In genomic region chr11:108948931-108949330, GRCm38 (mm10) we compare ENCODE assay signal across 17 mouse cellular contexts. TPM values are rescaled to one million over a fixed set of nuclear protein-coding genes. Genes with fewer than 3 reads are reported as not detected.
DNase-seq lines count a peak whose midpoint lies in the region; ATAC-seq and TF ChIP-seq lines count a peak whose summit lies in the region.
"Had no signal": no experiment of that assay in that cellular context is flagged by ENCODE, and none has a peak within 500 bp of the region (broad histone marks: within the 10 kb centered on the region; RNA-seq: fewer than 3 reads in every experiment).

No protein-coding gene starts in this region.

- H3K27me3 ChIP-seq in embryonic facial prominence, embryonic 14.5 days (replicated peaks; ENCODE audit: control insufficient read depth, insufficient read depth, low read length) = no peaks in the 10 kb centered on the region
- no peaks in the 10 kb centered on the region for H3K27me3 ChIP-seq in hindbrain, embryonic 14.5 days (ENCODE audit: control insufficient read depth, insufficient read depth, low read length)
- H3K27me3 ChIP-seq in midbrain, embryonic 15.5 days (replicated peaks) = no peaks in the 10 kb centered on the region
- no peaks in the 10 kb centered on the region for H3K27me3 ChIP-seq in intestine, embryonic 16.5 days (replicated peaks; ENCODE audit: control insufficient read depth, insufficient read depth, low read length)
- H3K27me3 ChIP-seq: heart, embryonic 15.5 days; kidney, embryonic 15.5 days; Patski had no signal

- ATAC-seq in embryonic facial prominence, embryonic 14.5 days (ENCODE audit: low read depth) = no peak
- ATAC-seq in hindbrain, embryonic 14.5 days (ENCODE audit: low FRiP score) = no peak
- no peak for ATAC-seq in midbrain, embryonic 15.5 days (replicated peaks)
- no peak for ATAC-seq in intestine, embryonic 16.5 days
- ATAC-seq: Patski had no signal

- H3K9me3 ChIP-seq in embryonic facial prominence, embryonic 14.5 days (ENCODE audit: control insufficient read depth, low read length) = no peaks in the 10 kb centered on the region
- H3K9me3 ChIP-seq in hindbrain, embryonic 14.5 days (ENCODE audit: control insufficient read depth, low read length) = no peaks in the 10 kb centered on the region
- H3K9me3 ChIP-seq in midbrain, embryonic 15.5 days = no peaks in the 10 kb centered on the region
- H3K9me3 ChIP-seq in intestine, embryonic 16.5 days (ENCODE audit: control insufficient read depth, low read length) = no peaks in the 10 kb centered on the region
- H3K9me3 ChIP-seq: heart, embryonic 15.5 days; kidney, embryonic 15.5 days had no signal

- 86% methylated on average over 8 of the region's 10 CpGs for WGBS in embryonic facial prominence, embryonic 14.5 days
- 80% methylated on average over 10 of the region's 10 CpGs for whole genome bisulfite sequencing in hindbrain, embryonic 14.5 days
- 83% methylated on average over 9 of the region's 10 CpGs for WGBS in midbrain, embryonic 15.5 days
- WGBS in intestine, embryonic 16.5 days = 89% methylated on average over 10 of the region's 10 CpGs

- TF ChIP-seq CTCF in layer of hippocampus, adult 2 months (conservative IDR thresholded peaks at IDR 0.05) = no peak

- H3K4me1 ChIP-seq in embryonic facial prominence, embryonic 14.5 days (ENCODE audit: control insufficient read depth, insufficient read depth, low read length) = peaks cover 19% of the 10 kb centered on the region
- H3K4me1 ChIP-seq in hindbrain, embryonic 14.5 days (replicated peaks; ENCODE audit: control insufficient read depth, insufficient read depth, low read length) = peaks cover 15% of the 10 kb centered on the region; the same call in 1 of the 2 replicates
- H3K4me1 ChIP-seq in midbrain, embryonic 15.5 days = peaks cover 13% of the 10 kb centered on the region; the same call in 1 of the 2 replicates
- H3K4me1 ChIP-seq in intestine, embryonic 16.5 days (ENCODE audit: control insufficient read depth, insufficient read depth, low read length) = no peaks in the 10 kb centered on the region
- H3K4me1 ChIP-seq: kidney, embryonic 15.5 days had no signal

- peaks cover 79% of the 10 kb centered on the region for H3K36me3 ChIP-seq in embryonic facial prominence, embryonic 14.5 days (ENCODE audit: control insufficient read depth, insufficient read depth, low read length)
- H3K36me3 ChIP-seq in hindbrain, embryonic 14.5 days (replicated peaks; ENCODE audit: control insufficient read depth, insufficient read depth) = peaks cover 66% of the 10 kb centered on the region
- H3K36me3 ChIP-seq in midbrain, embryonic 15.5 days (replicated peaks) = peaks cover 25% of the 10 kb centered on the region
- H3K36me3 ChIP-seq in intestine, embryonic 16.5 days (ENCODE audit: control insufficient read depth, insufficient read depth, low read length) = peaks cover 21% of the 10 kb centered on the region

- H3K9ac ChIP-seq in embryonic facial prominence, embryonic 14.5 days (ENCODE audit: low read depth, low read length) = 0 out of 2 replicates have a peak overlapping the region, but pooled peaks have one; percentile 20
- no peak overlapping the region for H3K9ac ChIP-seq in hindbrain, embryonic 14.5 days
- H3K9ac ChIP-seq in midbrain, embryonic 15.5 days = no peak overlapping the region
- no peak overlapping the region for H3K9ac ChIP-seq in intestine, embryonic 16.5 days (ENCODE audit: low read depth, low read length)
- H3K9ac ChIP-seq: heart, embryonic 15.5 days; kidney, embryonic 15.5 days had no signal

- H3K4me3 ChIP-seq in layer of hippocampus, adult 2 months = no peak overlapping the region
- no peak overlapping the region for H3K4me3 ChIP-seq in embryonic facial prominence, embryonic 14.5 days (ENCODE audit: low read depth, low read length)
- no peak overlapping the region for H3K4me3 ChIP-seq in hindbrain, embryonic 14.5 days (replicated peaks; ENCODE audit: low read length)
- no peak overlapping the region for H3K4me3 ChIP-seq in midbrain, embryonic 15.5 days
- no peak overlapping the region for H3K4me3 ChIP-seq in intestine, embryonic 16.5 days (ENCODE audit: low read length)
- H3K4me3 ChIP-seq: heart, embryonic 15.5 days; kidney, embryonic 15.5 days; myocyte had no signal

- H3K27ac ChIP-seq in layer of hippocampus, adult 2 months = peak overlapping the region; percentile 65
- H3K27ac ChIP-seq in embryonic facial prominence, embryonic 14.5 days (replicated peaks; ENCODE audit: low read depth, low read length) = 0 out of 2 replicates have a peak overlapping the region, but pooled peaks have one; percentile 82
- peak overlapping the region; percentile 64 for H3K27ac ChIP-seq in hindbrain, embryonic 14.5 days
- peak overlapping the region; percentile 37; the same call in 1 of the 2 replicates for H3K27ac ChIP-seq in midbrain, embryonic 15.5 days
- H3K27ac ChIP-seq in intestine, embryonic 16.5 days (ENCODE audit: low read length) = no peak overlapping the region
- H3K27ac ChIP-seq: heart, embryonic 15.5 days; kidney, embryonic 15.5 days had no signal

- no peak overlapping the region for H3K4me2 ChIP-seq in embryonic facial prominence, embryonic 14.5 days (ENCODE audit: low read depth, low read length)
- no peak overlapping the region for H3K4me2 ChIP-seq in hindbrain, embryonic 14.5 days (replicated peaks)
- H3K4me2 ChIP-seq in midbrain, embryonic 15.5 days = no peak overlapping the region
- no peak overlapping the region for H3K4me2 ChIP-seq in intestine, embryonic 16.5 days (ENCODE audit: low read depth, low read length)
- H3K4me2 ChIP-seq: heart, embryonic 15.5 days; kidney, embryonic 15.5 days had no signal

- DNase-seq in layer of hippocampus, adult 2 months (ENCODE audit: low spot score in 2 of 2) = no peak
- DNase-seq in layer of hippocampus, postnatal 10 days (ENCODE audit: low spot score in 2 of 2) = no peak
- DNase-seq in embryonic facial prominence, embryonic 14.5 days (ENCODE audit: low spot score) = no peak
- no peak for DNase-seq in hindbrain, embryonic 14.5 days (ENCODE audit: low spot score)
- no peak for DNase-seq in adipocyte (ENCODE audit: low spot score)
- no peak for DNase-seq in T-cell, adult 2 months (ENCODE audit: low spot score)
- DNase-seq: cerebellum, adult 9-10 months; gastrocnemius, postnatal 10 days; lung, postnatal 36 days; retina, postnatal 1 day; thymus, adult 2 months had no signal

RNA-seq across cellular contexts. Expression of gene Axin2, which starts 28.8 kb away (rescaled TPM):
- 10 to 100 TPM; 31.1 to 32.7 TPM for total RNA-seq in layer of hippocampus, adult 2 months (2021)
- 10 to 100 TPM; 30.3 to 32.6 TPM for total RNA-seq in layer of hippocampus, postnatal 10 days (2021)
- 11.4 and 11.8 TPM in 2 replicates for polyA plus RNA-seq in embryonic facial prominence, embryonic 14.5 days (2014; fragmentation: Nextera tagmentation; extraction: Ambion mirVana)
- 9.0 and 11.7 TPM in 2 replicates for polyA plus RNA-seq in hindbrain, embryonic 14.5 days (2014; fragmentation: Nextera tagmentation; extraction: Ambion mirVana)
- 13.2 and 13.5 TPM in 2 replicates for polyA plus RNA-seq in midbrain, embryonic 15.5 days (2015; fragmentation: Nextera tagmentation; extraction: Ambion mirVana)
- polyA plus RNA-seq in intestine, embryonic 16.5 days (2015; fragmentation: Nextera tagmentation; extraction: Ambion mirVana) = 2.8 and 3.2 TPM in 2 replicates
